In the genomic region with DNA sequence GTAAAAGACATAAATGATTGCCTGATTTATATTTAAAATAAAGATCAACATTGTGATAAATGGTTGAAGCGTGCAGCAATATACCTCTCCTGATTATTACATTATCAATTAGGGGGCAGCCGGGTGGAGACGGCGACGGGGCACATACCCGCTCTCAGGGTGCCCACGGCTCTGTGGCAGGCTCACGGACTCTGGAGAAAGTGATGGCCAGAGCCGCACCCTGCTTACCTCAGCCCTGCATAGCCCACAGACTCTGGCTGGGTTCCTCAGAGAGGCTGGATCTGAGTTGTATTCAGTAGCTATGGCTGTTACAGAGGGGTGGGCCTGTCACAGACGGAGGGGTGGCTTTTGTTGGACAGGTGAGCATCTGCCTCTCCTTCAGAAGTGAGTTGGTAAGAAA, we compare ENCODE assay signal across 25 mouse cellular contexts. TPM values are rescaled to one million over a fixed set of nuclear protein-coding genes. Genes with fewer than 3 reads are reported as not detected.
DNase-seq lines count a peak whose midpoint lies in the region; ATAC-seq and TF ChIP-seq lines count a peak whose summit lies in the region.
"Had no signal": no experiment of that assay in that cellular context is flagged by ENCODE, and none has a peak within 500 bp of the region (broad histone marks: within the 10 kb centered on the region; RNA-seq: fewer than 3 reads in every experiment).

No protein-coding gene starts in this region.

- H3K9me3 ChIP-seq in embryonic facial prominence, embryonic 14.5 days (ENCODE audit: control insufficient read depth, low read length): no peaks in the 10 kb centered on the region
- H3K9me3 ChIP-seq in embryonic facial prominence, embryonic 10.5 days: no peaks in the 10 kb centered on the region
- no peaks in the 10 kb centered on the region for H3K9me3 ChIP-seq in midbrain, embryonic 14.5 days (ENCODE audit: control insufficient read depth, low read length)
- no peaks in the 10 kb centered on the region for H3K9me3 ChIP-seq in midbrain, embryonic 16.5 days (replicated peaks; ENCODE audit: control insufficient read depth, low read length, poor library complexity, severe bottlenecking)
- no peaks in the 10 kb centered on the region for H3K9me3 ChIP-seq in forebrain, postnatal 0 days (ENCODE audit: low read length)
- no peaks in the 10 kb centered on the region for H3K9me3 ChIP-seq in neural tube, embryonic 14.5 days (ENCODE audit: control insufficient read depth, low read length)
- H3K9me3 ChIP-seq: heart, embryonic 12.5 days; liver, embryonic 15.5 days; midbrain, embryonic 12.5 days; stomach, embryonic 15.5 days had no signal

- DNase-seq in embryonic facial prominence, embryonic 14.5 days (ENCODE audit: low spot score): no peak
- DNase-seq in embryonic facial prominence, embryonic 10.5 days (ENCODE audit: low spot score): no peak
- DNase-seq in midbrain, embryonic 14.5 days: no peak
- no peak for DNase-seq in forebrain, postnatal 0 days
- no peak for DNase-seq in spleen, adult 12 weeks (ENCODE audit: low spot score)
- DNase-seq in adrenal gland, adult 18-20 months (ENCODE audit: low spot score in 2 of 2): no peak
- DNase-seq: adrenal gland, postnatal 14 days; cerebellum, adult 11-12 months; cerebellum, postnatal 25 days; gastrocnemius, adult 2 months; heart, postnatal 14 days; kidney, adult 8-10 months; kidney, postnatal 14 days; right cerebral cortex, postnatal 25 days had no signal

- H3K9ac ChIP-seq in embryonic facial prominence, embryonic 14.5 days (ENCODE audit: low read depth, low read length): no peak overlapping the region
- H3K9ac ChIP-seq in midbrain, embryonic 14.5 days (replicated peaks; ENCODE audit: low read length): no peak overlapping the region
- H3K9ac ChIP-seq in midbrain, embryonic 16.5 days (ENCODE audit: low read depth, low read length): no peak overlapping the region
- no peak overlapping the region for H3K9ac ChIP-seq in forebrain, postnatal 0 days
- no peak overlapping the region for H3K9ac ChIP-seq in neural tube, embryonic 14.5 days (replicated peaks; ENCODE audit: low read depth, low read length)
- H3K9ac ChIP-seq: heart, embryonic 12.5 days; liver, embryonic 15.5 days; midbrain, embryonic 12.5 days; stomach, embryonic 15.5 days had no signal

- WGBS in embryonic facial prominence, embryonic 14.5 days: 88% methylated on average over 10 of the region's 10 CpGs
- WGBS in embryonic facial prominence, embryonic 10.5 days: 81% methylated on average over 10 of the region's 10 CpGs
- WGBS in midbrain, embryonic 14.5 days: 74% methylated on average over 10 of the region's 10 CpGs
- 56% methylated on average over 10 of the region's 10 CpGs for WGBS in midbrain, embryonic 16.5 days
- WGBS in forebrain, postnatal 0 days: 17% methylated on average over 10 of the region's 10 CpGs
- 30% methylated on average over 10 of the region's 10 CpGs for WGBS in neural tube, embryonic 14.5 days

- no peak for TF ChIP-seq CTCF in forebrain, postnatal 0 days (IDR thresholded peaks at IDR 0.05; ENCODE audit: low read depth)

- H3K4me2 ChIP-seq in embryonic facial prominence, embryonic 14.5 days (ENCODE audit: low read depth, low read length): no peak overlapping the region
- H3K4me2 ChIP-seq in midbrain, embryonic 14.5 days (ENCODE audit: low read length): no peak overlapping the region
- H3K4me2 ChIP-seq in midbrain, embryonic 16.5 days (ENCODE audit: low read length): no peak overlapping the region
- H3K4me2 ChIP-seq in forebrain, postnatal 0 days (ENCODE audit: low read depth): no peak overlapping the region
- no peak overlapping the region for H3K4me2 ChIP-seq in neural tube, embryonic 14.5 days (ENCODE audit: low read depth, low read length)
- H3K4me2 ChIP-seq: heart, embryonic 12.5 days; liver, embryonic 15.5 days; midbrain, embryonic 12.5 days; stomach, embryonic 15.5 days had no signal

- ATAC-seq in embryonic facial prominence, embryonic 14.5 days (ENCODE audit: low read depth): peak; percentile 67; the same call in 1 of the 2 replicates
- ATAC-seq in midbrain, embryonic 14.5 days (ENCODE audit: low FRiP score, low TSS enrichment): no peak
- ATAC-seq in midbrain, embryonic 16.5 days: no peak
- peak; percentile 57; the same call in 1 of the 2 replicates for ATAC-seq in forebrain, postnatal 0 days
- peak; percentile 41; the same call in 1 of the 2 replicates for ATAC-seq in neural tube, embryonic 14.5 days (ENCODE audit: low read depth)
- ATAC-seq: inflammation-experienced regulatory T-cells, adult 6 months had no signal

- H3K36me3 ChIP-seq in embryonic facial prominence, embryonic 14.5 days (ENCODE audit: control insufficient read depth, insufficient read depth, low read length): no peaks in the 10 kb centered on the region
- H3K36me3 ChIP-seq in embryonic facial prominence, embryonic 10.5 days (replicated peaks): no peaks in the 10 kb centered on the region
- no peaks in the 10 kb centered on the region for H3K36me3 ChIP-seq in midbrain, embryonic 14.5 days (ENCODE audit: control insufficient read depth, insufficient read depth, low read length)
- H3K36me3 ChIP-seq in midbrain, embryonic 16.5 days (ENCODE audit: control insufficient read depth, insufficient read depth, low read length): no peaks in the 10 kb centered on the region
- H3K36me3 ChIP-seq in forebrain, postnatal 0 days (ENCODE audit: insufficient read depth): no peaks in the 10 kb centered on the region
- no peaks in the 10 kb centered on the region for H3K36me3 ChIP-seq in neural tube, embryonic 14.5 days (ENCODE audit: control insufficient read depth, insufficient read depth, low read length)
- H3K36me3 ChIP-seq: heart, embryonic 12.5 days; liver, embryonic 15.5 days; midbrain, embryonic 12.5 days; stomach, embryonic 15.5 days had no signal

- H3K27ac ChIP-seq in embryonic facial prominence, embryonic 14.5 days (replicated peaks; ENCODE audit: low read depth, low read length): no peak overlapping the region
- no peak overlapping the region for H3K27ac ChIP-seq in embryonic facial prominence, embryonic 10.5 days (replicated peaks)
- 0 out of 2 replicates have a peak overlapping the region, but pooled peaks have one; percentile 17 for H3K27ac ChIP-seq in midbrain, embryonic 14.5 days (replicated peaks; ENCODE audit: low read depth, low read length)
- H3K27ac ChIP-seq in midbrain, embryonic 16.5 days (ENCODE audit: low read length): no peak overlapping the region
- H3K27ac ChIP-seq in forebrain, postnatal 0 days (ENCODE audit: low read depth, low read length): peak overlapping the region; percentile 54; the same call in 1 of the 2 replicates
- no peak overlapping the region for H3K27ac ChIP-seq in neural tube, embryonic 14.5 days (ENCODE audit: low read depth, low read length)
- H3K27ac ChIP-seq: gastrocnemius, adult 2 months; layer of hippocampus, adult 2 months; liver, embryonic 15.5 days; midbrain, embryonic 12.5 days; stomach, embryonic 15.5 days had no signal

- no peaks in the 10 kb centered on the region for H3K4me1 ChIP-seq in embryonic facial prominence, embryonic 14.5 days (ENCODE audit: control insufficient read depth, insufficient read depth, low read length)
- H3K4me1 ChIP-seq in embryonic facial prominence, embryonic 10.5 days: peaks cover 17% of the 10 kb centered on the region; the same call in 1 of the 2 replicates
- H3K4me1 ChIP-seq in midbrain, embryonic 14.5 days (ENCODE audit: control insufficient read depth, insufficient read depth, low read length): 0 out of 2 replicates have a peak, but pooled peaks cover 5% of the 10 kb centered on the region
- no peaks in the 10 kb centered on the region for H3K4me1 ChIP-seq in midbrain, embryonic 16.5 days (ENCODE audit: control insufficient read depth, insufficient read depth, low read length)
- H3K4me1 ChIP-seq in forebrain, postnatal 0 days (ENCODE audit: insufficient read depth): 0 out of 2 replicates have a peak, but pooled peaks cover 12% of the 10 kb centered on the region
- peaks cover 9% of the 10 kb centered on the region for H3K4me1 ChIP-seq in neural tube, embryonic 14.5 days (ENCODE audit: control insufficient read depth, insufficient read depth, low read length)
- H3K4me1 ChIP-seq: heart, embryonic 12.5 days; liver, embryonic 15.5 days; stomach, embryonic 15.5 days had no signal

- H3K4me3 ChIP-seq in embryonic facial prominence, embryonic 14.5 days (ENCODE audit: low read depth, low read length): no peak overlapping the region
- no peak overlapping the region for H3K4me3 ChIP-seq in embryonic facial prominence, embryonic 10.5 days
- no peak overlapping the region for H3K4me3 ChIP-seq in midbrain, embryonic 14.5 days (replicated peaks; ENCODE audit: low read depth, low read length)
- no peak overlapping the region for H3K4me3 ChIP-seq in midbrain, embryonic 16.5 days (ENCODE audit: low read depth, low read length)
- no peak overlapping the region for H3K4me3 ChIP-seq in forebrain, postnatal 0 days (ENCODE audit: low read depth, low read length)
- no peak overlapping the region for H3K4me3 ChIP-seq in neural tube, embryonic 14.5 days (ENCODE audit: low read depth, low read length)
- H3K4me3 ChIP-seq: gastrocnemius, adult 2 months; heart, embryonic 12.5 days; layer of hippocampus, adult 2 months; liver, embryonic 15.5 days; midbrain, embryonic 12.5 days; myocyte; stomach, embryonic 15.5 days had no signal

- H3K27me3 ChIP-seq in embryonic facial prominence, embryonic 14.5 days (replicated peaks; ENCODE audit: control insufficient read depth, insufficient read depth, low read length): peaks cover 4% of the 10 kb centered on the region; the same call in 1 of the 2 replicates
- H3K27me3 ChIP-seq in embryonic facial prominence, embryonic 10.5 days (replicated peaks; ENCODE audit: low read depth, poor library complexity, severe bottlenecking): peaks cover 13% of the 10 kb centered on the region; the same call in 1 of the 2 replicates
- no peaks in the 10 kb centered on the region; the same call in 1 of the 2 replicates for H3K27me3 ChIP-seq in midbrain, embryonic 14.5 days (ENCODE audit: control insufficient read depth, insufficient read depth, low read length)
- H3K27me3 ChIP-seq in midbrain, embryonic 16.5 days (ENCODE audit: control insufficient read depth, insufficient read depth, low read depth, low read length): no peaks in the 10 kb centered on the region
- H3K27me3 ChIP-seq in forebrain, postnatal 0 days (ENCODE audit: insufficient read depth, low read length): no peaks in the 10 kb centered on the region
- H3K27me3 ChIP-seq in neural tube, embryonic 14.5 days (ENCODE audit: control insufficient read depth, insufficient read depth, low read length): no peaks in the 10 kb centered on the region
- H3K27me3 ChIP-seq: liver, embryonic 15.5 days; stomach, embryonic 15.5 days had no signal

RNA-seq across cellular contexts. Expression of gene Tex29, which starts 56.4 kb away (rescaled TPM):
- not detected in 2 replicates for polyA plus RNA-seq in embryonic facial prominence, embryonic 14.5 days (2014; fragmentation: Nextera tagmentation; extraction: Ambion mirVana)
- polyA plus RNA-seq in embryonic facial prominence, embryonic 10.5 days (2016; fragmentation: Nextera tagmentation; extraction: Ambion mirVana): not detected in 2 replicates
- polyA plus RNA-seq in midbrain, embryonic 14.5 days (2014; fragmentation: Nextera tagmentation; extraction: Ambion mirVana): not detected in 2 replicates
- polyA plus RNA-seq in midbrain, embryonic 16.5 days (2015; fragmentation: Nextera tagmentation; extraction: Ambion mirVana): 0.23 and 0.36 TPM in 2 replicates
- not detected in 2 replicates for total RNA-seq in forebrain, postnatal 0 days (2014; rRNA removed)
- 1.4 and 1.6 TPM in 2 replicates for polyA plus RNA-seq in forebrain, postnatal 0 days (2015; fragmentation: Nextera tagmentation; extraction: Ambion mirVana)
- polyA plus RNA-seq in neural tube, embryonic 14.5 days (2014; fragmentation: Nextera tagmentation; extraction: Ambion mirVana): 0.98 and 1.2 TPM in 2 replicates
- under 1 TPM in 1 of 2 experiments, not detected in 1; 0.70 TPM for total RNA-seq in adrenal gland, adult 18-20 months (2021)
- total RNA-seq: adrenal gland, postnatal 14 days; gastrocnemius, adult 2 months; heart, postnatal 14 days had no signal
- polyA plus RNA-seq: inflammation-experienced regulatory T-cells, adult 6 months; liver, embryonic 15.5 days; lung, embryonic 16.5 days; myocyte; stomach, embryonic 15.5 days; thymus, postnatal 0 days had no signal

Comparison
In these comparisons a context has a peak if more than half of its experiments do, and no peak if none do; other contexts are left out.
1. H3K27ac ChIP-seq: peak in midbrain, embryonic 14.5 days (single experiment) and forebrain, postnatal 0 days (single experiment); none in embryonic facial prominence, embryonic 14.5 days (single experiment), embryonic facial prominence, embryonic 10.5 days (single experiment), midbrain, embryonic 16.5 days (single experiment) and neural tube, embryonic 14.5 days (single experiment).
2. ATAC-seq: peak in embryonic facial prominence, embryonic 14.5 days (single experiment), forebrain, postnatal 0 days (single experiment) and neural tube, embryonic 14.5 days (single experiment); none in midbrain, embryonic 14.5 days (single experiment) and midbrain, embryonic 16.5 days (single experiment).